Mouse (Mus musculus): ENCODE measurements at regions not wholly inside any gene's neighbourhood (a gene's known extent, or its start where the extent isn't known, plus 50 kb on each side); places are given as distances from the start of the nearest gene placed in this dataset.

- DNase-seq (ENCODE audit: low spot score), result no peak
Measured at GRCm38 (mm10) chr5:101295941-101296340, 368.9 kb downstream of the Nkx6-1 start.

GRCm38 (mm10) chr5:101294031-101294430, 370.8 kb downstream of the Nkx6-1 start:
- no peak for DNase-seq (ENCODE audit: low spot score)

- DNase-seq (ENCODE audit: low spot score), result peak; percentile 16
Measured at GRCm38 (mm10) chr5:101288358-101288757, 376.4 kb downstream of the Nkx6-1 start.

GRCm38 (mm10) chr5:101285941-101286340, 378.9 kb downstream of the Nkx6-1 start:
- DNase-seq (ENCODE audit: low spot score), result no peak

GRCm38 (mm10) chr5:101250474-101250873, 405.0 kb downstream of the Gpat3 start:
- no peak for DNase-seq (ENCODE audit: low spot score)

- DNase-seq (ENCODE audit: low spot score), result peak; percentile 41
Measured at GRCm38 (mm10) chr5:101242651-101243050, 397.1 kb downstream of the Gpat3 start.

- DNase-seq (ENCODE audit: low spot score), result no peak
Measured at GRCm38 (mm10) chr5:101239298-101240118, 394.0 kb downstream of the Gpat3 start.

- no peak for DNase-seq (ENCODE audit: low spot score)
Measured at GRCm38 (mm10) chr5:101236163-101236693, 390.7 kb downstream of the Gpat3 start.

- DNase-seq (ENCODE audit: low spot score), result no peak
Measured at GRCm38 (mm10) chr5:101222390-101222789, 376.9 kb downstream of the Gpat3 start.

- no peak for DNase-seq (ENCODE audit: low spot score)
Measured at GRCm38 (mm10) chr5:101218082-101218481, 372.6 kb downstream of the Gpat3 start.

- no peak for DNase-seq (ENCODE audit: low spot score)
Measured at GRCm38 (mm10) chr5:101216837-101217571, 371.5 kb downstream of the Gpat3 start.

- no peak for DNase-seq (ENCODE audit: low spot score)
Measured at GRCm38 (mm10) chr5:101211974-101212373, 366.5 kb downstream of the Gpat3 start.

GRCm38 (mm10) chr5:101208150-101208549, 362.6 kb downstream of the Gpat3 start:
- no peak for DNase-seq (ENCODE audit: low spot score)

- DNase-seq (ENCODE audit: low spot score), result no peak
Measured at GRCm38 (mm10) chr5:101195501-101195900, 350.0 kb downstream of the Gpat3 start.

GRCm38 (mm10) chr5:101190976-101191375, 345.5 kb downstream of the Gpat3 start:
- DNase-seq (ENCODE audit: low spot score), result no peak

- DNase-seq (ENCODE audit: low spot score), result no peak
Measured at GRCm38 (mm10) chr5:101173183-101173582, 327.7 kb downstream of the Gpat3 start.

- no peak for DNase-seq (ENCODE audit: low spot score)
Measured at GRCm38 (mm10) chr5:101172782-101173181, 327.3 kb downstream of the Gpat3 start.

- DNase-seq (ENCODE audit: low spot score), result no peak
Measured at GRCm38 (mm10) chr5:101169074-101169473, 323.6 kb downstream of the Gpat3 start.

- DNase-seq (ENCODE audit: low spot score), result no peak
Measured at GRCm38 (mm10) chr5:101163624-101164213, 318.2 kb downstream of the Gpat3 start.

GRCm38 (mm10) chr5:101163112-101163511, 317.6 kb downstream of the Gpat3 start:
- no peak for DNase-seq (ENCODE audit: low spot score)

- DNase-seq (ENCODE audit: low spot score), result no peak
Measured at GRCm38 (mm10) chr5:101157416-101157815, 311.9 kb downstream of the Gpat3 start.

- no peak for DNase-seq (ENCODE audit: low spot score)
Measured at GRCm38 (mm10) chr5:101146345-101146744, 300.8 kb downstream of the Gpat3 start.
